Mouse (Mus musculus): Measurements from ENCODE around the gene Anxa6. TPM values are rescaled to one million over a fixed set of nuclear protein-coding genes. Genes with fewer than 3 reads are reported as not detected.

Anxa6 gene
- total and polyA plus RNA-seq, 2 experiments from 2014 or later, result 37.6 to 51.5 TPM

DNA sequence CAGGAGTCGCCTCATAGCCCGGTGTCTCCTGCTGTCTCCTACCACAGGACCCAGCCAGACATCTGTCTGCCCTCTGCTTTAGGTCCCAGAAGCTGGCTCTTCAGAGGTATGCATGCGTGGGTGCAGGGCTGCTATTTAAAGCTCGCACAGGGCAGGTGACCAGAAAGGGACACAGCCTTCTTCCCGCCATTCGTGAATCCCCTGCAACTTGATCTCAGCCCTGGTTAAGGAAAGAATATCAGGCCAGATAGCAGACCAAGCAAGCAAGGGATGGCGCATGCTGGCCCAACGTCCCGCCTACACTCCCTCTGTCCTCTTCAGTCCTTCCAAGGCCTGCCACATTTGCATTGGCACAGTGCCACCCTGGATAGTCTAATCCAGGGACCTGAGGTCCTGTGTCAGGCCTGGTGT lies 17.4 kb downstream of the Anxa6 start:
- DNase-seq (ENCODE audit: low spot score), result peak; percentile 79
- Histone ChIP-seq H3K4me2 (ENCODE audit: low read depth, low read length, poor library complexity, severe bottlenecking) (no peak overlapping the region), H3K36me3 (ENCODE audit: insufficient read depth, low read length) (peaks cover 3% of the 10 kb centered on the region; the same call in 1 of the 2 replicates), H3K4me3 (ENCODE audit: low read depth, low read length) (no peak overlapping the region), H3K9ac (replicated peaks; ENCODE audit: low read length, poor library complexity, severe bottlenecking) (no peak overlapping the region), H3K27ac (ENCODE audit: low read depth, low read length) (peak overlapping the region; percentile 47), H3K4me1 (ENCODE audit: insufficient read depth, low read length) (peaks cover 3% of the 10 kb centered on the region; the same call in 1 of the 2 replicates), H3K27me3 (ENCODE audit: insufficient read depth, low read length) (no peaks in the 10 kb centered on the region), H3K9me3 (ENCODE audit: low read length) (no peaks in the 10 kb centered on the region)
- 64% methylated on average over 9 of the region's 9 CpGs for WGBS
- TF ChIP-seq CTCF (IDR thresholded peaks at IDR 0.05), result no peak
- 0 out of 2 replicates have a peak, but pooled peaks have one; percentile 58 for ATAC-seq (ENCODE audit: low FRiP score)

- Histone ChIP-seq H3K27me3 (ENCODE audit: insufficient read depth, low read length) (no peaks in the 10 kb centered on the region), H3K9ac (replicated peaks; ENCODE audit: low read length, poor library complexity, severe bottlenecking) (no peak overlapping the region), H3K4me3 (ENCODE audit: low read depth, low read length) (no peak overlapping the region), H3K4me2 (ENCODE audit: low read depth, low read length, poor library complexity, severe bottlenecking) (no peak overlapping the region), H3K27ac (ENCODE audit: low read depth, low read length) (peak overlapping the region; percentile 47), H3K36me3 (ENCODE audit: insufficient read depth, low read length) (peaks cover 9% of the 10 kb centered on the region), H3K4me1 (ENCODE audit: insufficient read depth, low read length) (peaks cover 3% of the 10 kb centered on the region; the same call in 1 of the 2 replicates), H3K9me3 (ENCODE audit: low read length) (no peaks in the 10 kb centered on the region)
- DNase-seq (ENCODE audit: low spot score) (peak; percentile 89), ATAC-seq (ENCODE audit: low FRiP score) (peak; percentile 72)
- WGBS, result 64% methylated on average over 3 of the region's 3 CpGs
- TF ChIP-seq CTCF (IDR thresholded peaks at IDR 0.05), result no peak
Measured at GRCm38 (mm10) chr11:55015264-55015663, 18.0 kb downstream of the Anxa6 start.

GRCm38 (mm10) chr11:55013802-55014201 lies 19.4 kb downstream of the Anxa6 start:
- Histone ChIP-seq H3K27me3 (ENCODE audit: insufficient read depth, low read length) (no peaks in the 10 kb centered on the region), H3K4me2 (ENCODE audit: low read depth, low read length, poor library complexity, severe bottlenecking) (no peak overlapping the region), H3K9ac (replicated peaks; ENCODE audit: low read length, poor library complexity, severe bottlenecking) (no peak overlapping the region), H3K9me3 (ENCODE audit: low read length) (no peaks in the 10 kb centered on the region), H3K4me1 (ENCODE audit: insufficient read depth, low read length) (peaks cover 3% of the 10 kb centered on the region; the same call in 1 of the 2 replicates), H3K4me3 (ENCODE audit: low read depth, low read length) (no peak overlapping the region), H3K27ac (ENCODE audit: low read depth, low read length) (no peak overlapping the region), H3K36me3 (ENCODE audit: insufficient read depth, low read length) (peaks cover 18% of the 10 kb centered on the region)
- TF ChIP-seq CTCF (IDR thresholded peaks at IDR 0.05), result no peak
- 73% methylated on average over 6 of the region's 6 CpGs for WGBS
- DNase-seq (ENCODE audit: low spot score), result no peak
- no peak for ATAC-seq (ENCODE audit: low FRiP score)

DNA sequence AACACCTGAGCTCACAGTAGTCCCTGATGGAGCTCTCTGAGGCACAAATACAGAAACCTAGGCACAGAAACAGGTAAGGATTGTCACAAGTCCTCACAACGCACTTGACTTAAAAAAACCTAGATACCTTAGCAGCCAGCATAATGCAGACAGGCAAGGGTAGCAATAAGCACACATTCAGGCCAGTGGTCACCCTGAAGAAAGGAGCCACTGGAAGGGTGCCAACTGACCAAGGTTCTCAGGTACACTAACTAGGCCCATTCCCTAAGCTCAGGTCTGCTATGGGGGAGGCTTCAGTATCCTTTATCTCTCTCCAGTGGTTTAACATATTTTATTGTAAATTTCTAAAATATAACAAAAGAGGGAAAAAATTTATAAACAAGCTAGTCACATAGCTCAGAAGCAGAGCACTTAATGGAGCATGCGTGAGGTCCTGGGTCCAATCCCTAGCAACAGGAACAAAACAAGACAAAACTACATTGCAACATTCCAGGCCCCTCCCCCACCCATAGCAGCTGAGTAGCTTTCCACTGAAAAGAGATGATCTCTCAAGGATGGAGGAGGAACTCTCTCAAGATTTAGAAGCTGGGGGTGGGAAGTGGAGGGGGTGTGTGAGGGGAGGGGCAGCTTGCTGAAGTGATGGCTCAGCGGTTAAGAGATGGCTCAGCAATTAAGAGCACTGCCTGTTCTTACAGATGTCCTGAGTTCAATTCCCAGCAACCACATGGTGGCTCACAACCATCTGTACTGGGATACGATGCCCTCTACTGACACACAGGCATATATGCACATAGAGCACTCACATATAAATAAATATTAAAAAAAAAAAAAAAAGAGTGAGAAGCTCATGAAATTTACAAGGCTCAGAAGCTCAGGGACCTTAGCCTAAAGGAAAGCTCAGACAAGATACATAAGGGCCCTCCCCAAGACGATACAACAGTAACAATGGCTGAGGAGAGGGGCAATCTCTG lies 20.4 kb downstream of the Anxa6 start:
- no peak for TF ChIP-seq CTCF (IDR thresholded peaks at IDR 0.05)
- no peaks in the 10 kb centered on the region for H3K9me3 ChIP-seq (ENCODE audit: low read length)
- H3K27me3 ChIP-seq (ENCODE audit: insufficient read depth, low read length), result no peaks in the 10 kb centered on the region
- no peak overlapping the region for H3K4me2 ChIP-seq (ENCODE audit: low read depth, low read length, poor library complexity, severe bottlenecking)
- H3K4me3 ChIP-seq (ENCODE audit: low read depth, low read length), result no peak overlapping the region
- H3K4me1 ChIP-seq (ENCODE audit: insufficient read depth, low read length), result peaks cover 3% of the 10 kb centered on the region; the same call in 1 of the 2 replicates
- no peak overlapping the region for H3K27ac ChIP-seq (ENCODE audit: low read depth, low read length)
- peaks cover 21% of the 10 kb centered on the region for H3K36me3 ChIP-seq (ENCODE audit: insufficient read depth, low read length)
- H3K9ac ChIP-seq (replicated peaks; ENCODE audit: low read length, poor library complexity, severe bottlenecking), result no peak overlapping the region
- ATAC-seq (ENCODE audit: low FRiP score) (no peak), DNase-seq (ENCODE audit: low spot score) (no peak)
- 76% methylated on average over 5 of the region's 5 CpGs for WGBS

DNA sequence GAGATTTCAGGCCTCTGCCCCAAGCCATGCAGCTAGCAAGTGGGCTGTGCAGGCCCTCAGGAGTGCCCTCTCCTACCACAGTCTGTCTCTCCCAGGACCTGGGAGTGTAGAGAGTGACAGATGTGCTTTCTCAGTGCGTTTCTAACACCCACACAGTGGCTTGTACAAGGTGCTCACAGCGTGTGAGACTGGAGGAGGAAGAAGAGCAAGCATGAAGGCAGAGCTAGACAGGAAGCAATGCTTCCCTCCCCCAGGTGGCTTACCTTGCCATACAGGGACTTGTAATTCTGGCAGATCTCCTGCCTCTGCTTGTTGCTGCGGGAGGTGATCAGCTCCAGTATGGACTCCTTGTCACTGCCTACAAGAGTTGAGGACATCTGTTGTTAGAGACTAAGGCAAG lies 21.8 kb downstream of the Anxa6 start:
- H3K9me3 ChIP-seq (ENCODE audit: low read length), result no peaks in the 10 kb centered on the region

GRCm38 (mm10) chr11:55008230-55008629 lies 25.0 kb downstream of the Anxa6 start:
- Histone ChIP-seq H3K27ac (ENCODE audit: low read depth, low read length) (no peak overlapping the region), H3K4me3 (ENCODE audit: low read depth, low read length) (no peak overlapping the region), H3K4me1 (ENCODE audit: insufficient read depth, low read length) (no peaks in the 10 kb centered on the region), H3K9ac (replicated peaks; ENCODE audit: low read length, poor library complexity, severe bottlenecking) (no peak overlapping the region), H3K36me3 (ENCODE audit: insufficient read depth, low read length) (peaks cover 33% of the 10 kb centered on the region), H3K27me3 (ENCODE audit: insufficient read depth, low read length) (no peaks in the 10 kb centered on the region), H3K9me3 (ENCODE audit: low read length) (no peaks in the 10 kb centered on the region), H3K4me2 (ENCODE audit: low read depth, low read length, poor library complexity, severe bottlenecking) (no peak overlapping the region)
- TF ChIP-seq CTCF (IDR thresholded peaks at IDR 0.05), result no peak
- WGBS, result 86% methylated on average over 6 of the region's 6 CpGs
- no peak for DNase-seq (ENCODE audit: low spot score)
- no peak for ATAC-seq (ENCODE audit: low FRiP score)

More for the DNA sequence above, 21.8 kb downstream of the Anxa6 start:
- no peak for ATAC-seq (ENCODE audit: low FRiP score)
- H3K9ac ChIP-seq (replicated peaks; ENCODE audit: low read length, poor library complexity, severe bottlenecking), result no peak overlapping the region
- H3K4me1 ChIP-seq (ENCODE audit: insufficient read depth, low read length), result peaks cover 3% of the 10 kb centered on the region; the same call in 1 of the 2 replicates
- peaks cover 27% of the 10 kb centered on the region for H3K36me3 ChIP-seq (ENCODE audit: insufficient read depth, low read length)
- H3K27ac ChIP-seq (ENCODE audit: low read depth, low read length), result no peak overlapping the region
- no peaks in the 10 kb centered on the region for H3K27me3 ChIP-seq (ENCODE audit: insufficient read depth, low read length)
- TF ChIP-seq CTCF (IDR thresholded peaks at IDR 0.05), result no peak
- no peak overlapping the region for H3K4me2 ChIP-seq (ENCODE audit: low read depth, low read length, poor library complexity, severe bottlenecking)
- 88% methylated on average over 3 of the region's 3 CpGs for WGBS
- no peak for DNase-seq (ENCODE audit: low spot score)
- no peak overlapping the region for H3K4me3 ChIP-seq (ENCODE audit: low read depth, low read length)
